Mouse (Mus musculus) gastrocnemius, adult 2 months (tissue): ENCODE measurements around the gene Cerk. TPM values are rescaled to one million over a fixed set of nuclear protein-coding genes. Genes with fewer than 3 reads are reported as not detected.
A peak's percentile ranks its signal among the peaks of the same experiment; 100 is the strongest.
"Not testable (repeated sequence)": the region's sequence is repeated elsewhere in the genome, so short reads cannot be mapped to it uniquely, and the experiment has no call there.

Experiments
- DNase-seq: peaks from one replicate; pipeline ENCODE4 v3.0.0; 2022
- H3K27ac ChIP-seq: fragments of 200-600 bp; 2 replicates; pipeline ENCODE4 v1.8.1; 2022; ENCODE audit warnings: mild to moderate bottlenecking
- H3K4me3 ChIP-seq: fragments of 200-600 bp; 2 replicates; pipeline ENCODE4 v1.8.1; 2022; ENCODE audit warnings: mild to moderate bottlenecking, moderate library complexity
- CTCF ChIP-seq: fragments of 200-600 bp; IDR thresholded peaks from 2 replicates; pipeline ENCODE4 v1.8.1; 2022; ENCODE audit warnings: antibody characterized with exemption, mild to moderate bottlenecking, moderate library complexity
- intact Hi-C: fragments of 180-260 bp; cut with DNase I; formaldehyde crosslinking; loops from one replicate; pipeline ENCODE4 v1.15.1; 2025
- total RNA-seq, 2 experiments: library from RNA; stranded (reverse); gene quantifications; 2 replicates each; pipeline ENCODE4 v1.2.3; 2021

The Cerk gene
- total RNA-seq, 2 experiments from 2014 or later: 4.2 to 8.1 TPM

GRCm38 (mm10) chr15:86161800-86162199 lies 24.1 kb downstream of the Cerk start:
- DNase-seq, intact Hi-C loops, H3K27ac ChIP-seq, H3K4me3 ChIP-seq: not testable (repeated sequence)
- peak; percentile 50 for TF ChIP-seq CTCF

- no peak for DNase-seq
- no peak for TF ChIP-seq CTCF
- intact Hi-C loops: no loop called here
- Histone ChIP-seq H3K4me3 (no peak overlapping the region), H3K27ac (no peak overlapping the region)
Measured at GRCm38 (mm10) chr15:86160906-86161305, 25.0 kb downstream of the Cerk start.

GRCm38 (mm10) chr15:86159719-86160118 lies 26.2 kb downstream of the Cerk start:
- peak; percentile 33; the same call in 1 of the 2 replicates for TF ChIP-seq CTCF
- intact Hi-C loops: no loop called here
- Histone ChIP-seq H3K27ac (no peak overlapping the region), H3K4me3 (no peak overlapping the region)
- DNase-seq: no peak

- Histone ChIP-seq H3K4me3 (no peak overlapping the region), H3K27ac (no peak overlapping the region)
- no peak for TF ChIP-seq CTCF
- intact Hi-C loops: no loop called here
- no peak for DNase-seq
Measured at GRCm38 (mm10) chr15:86159093-86159492, 26.8 kb downstream of the Cerk start.

- no peak overlapping the region for H3K4me3 ChIP-seq
- H3K27ac ChIP-seq: no peak overlapping the region
- no peak for DNase-seq
- intact Hi-C loops: no loop called here
- TF ChIP-seq CTCF: no peak
Measured at GRCm38 (mm10) chr15:86156492-86156891, 29.4 kb downstream of the Cerk start.

GRCm38 (mm10) chr15:86153481-86153960 lies 32.4 kb downstream of the Cerk start:
- no peak overlapping the region for H3K27ac ChIP-seq
- intact Hi-C loops: no loop called here
- no peak overlapping the region for H3K4me3 ChIP-seq
- TF ChIP-seq CTCF: no peak
- no peak for DNase-seq

GRCm38 (mm10) chr15:86150593-86150992 lies 35.3 kb downstream of the Cerk start:
- no peak overlapping the region for H3K27ac ChIP-seq
- intact Hi-C loops: no loop called here
- no peak for TF ChIP-seq CTCF
- no peak overlapping the region for H3K4me3 ChIP-seq
- no peak for DNase-seq

- DNase-seq: no peak
- Histone ChIP-seq H3K27ac (no peak overlapping the region), H3K4me3 (no peak overlapping the region)
- TF ChIP-seq CTCF: no peak
- intact Hi-C loops: no loop called here
Measured at GRCm38 (mm10) chr15:86146922-86147321, 39.0 kb downstream of the Cerk start.

- no peak for TF ChIP-seq CTCF
- intact Hi-C loops: no loop called here
- Histone ChIP-seq H3K27ac (no peak overlapping the region), H3K4me3 (no peak overlapping the region)
- no peak for DNase-seq
Measured at GRCm38 (mm10) chr15:86145046-86145445, 40.9 kb downstream of the Cerk start.

GRCm38 (mm10) chr15:86144577-86144976 lies 41.4 kb downstream of the Cerk start:
- intact Hi-C loops: no loop called here
- TF ChIP-seq CTCF: no peak
- no peak overlapping the region for H3K4me3 ChIP-seq
- H3K27ac ChIP-seq: no peak overlapping the region
- DNase-seq: no peak

- intact Hi-C loops: no loop called here
- Histone ChIP-seq H3K4me3 (no peak overlapping the region), H3K27ac (no peak overlapping the region)
- DNase-seq: peak; percentile 60
- peak; percentile 88 for TF ChIP-seq CTCF
Measured at GRCm38 (mm10) chr15:86140323-86140722, 45.6 kb downstream of the Cerk start.

- Histone ChIP-seq H3K4me3 (no peak overlapping the region), H3K27ac (no peak overlapping the region)
- peak; percentile 73 for TF ChIP-seq CTCF
- DNase-seq: peak; percentile 55
- intact Hi-C loops: no loop called here
Measured at GRCm38 (mm10) chr15:86137638-86138037, 48.3 kb downstream of the Cerk start.

- intact Hi-C loops: loop anchor here (2.0 kb wide), 1 partner anchor 238 kb away; no protein-coding TSS in a partner anchor
- Histone ChIP-seq H3K27ac (no peak overlapping the region), H3K4me3 (no peak overlapping the region)
- peak; percentile 89 for DNase-seq
- TF ChIP-seq CTCF: peak; percentile 86
Measured at GRCm38 (mm10) chr15:86134941-86135783, 50.8 kb downstream of the Cerk start.

- intact Hi-C loops: no loop called here
- Histone ChIP-seq H3K27ac (no peak overlapping the region), H3K4me3 (no peak overlapping the region)
- DNase-seq: no peak
- no peak for TF ChIP-seq CTCF
Measured at GRCm38 (mm10) chr15:86130657-86131056, 55.3 kb downstream of the Cerk start.
